Mouse (Mus musculus): ENCODE data around the gene Cald1.

Gene Cald1

GRCm38 (mm10) chr6:34664749-34665148, 66.4 kb downstream of the Cald1 start:
- no peak for DNase-seq (ENCODE audit: low read depth, low spot score)

- no peak for DNase-seq (ENCODE audit: low read depth, low spot score)
These were observed 70.5 kb downstream of the Cald1 start for GRCm38 (mm10) chr6:34668739-34669254.

GRCm38 (mm10) chr6:34671355-34671754, 73.1 kb downstream of the Cald1 start:
- DNase-seq (ENCODE audit: low read depth, low spot score), result no peak

GRCm38 (mm10) chr6:34674416-34674815, 76.1 kb downstream of the Cald1 start:
- DNase-seq (ENCODE audit: low read depth, low spot score), result no peak

- DNase-seq (ENCODE audit: low read depth, low spot score), result no peak
These were observed 76.6 kb downstream of the Cald1 start for GRCm38 (mm10) chr6:34674897-34675296.

GRCm38 (mm10) chr6:34682126-34682525, 83.8 kb downstream of the Cald1 start:
- no peak for DNase-seq (ENCODE audit: low read depth, low spot score)

- DNase-seq (ENCODE audit: low read depth, low spot score), result no peak
These were observed 86.6 kb downstream of the Cald1 start for GRCm38 (mm10) chr6:34684886-34685285.

- no peak for DNase-seq (ENCODE audit: low read depth, low spot score)
These were observed 90.7 kb downstream of the Cald1 start for GRCm38 (mm10) chr6:34688971-34689370.

GRCm38 (mm10) chr6:34691416-34691815, 93.1 kb downstream of the Cald1 start:
- DNase-seq (ENCODE audit: low read depth, low spot score), result no peak

GRCm38 (mm10) chr6:34694096-34694495, 95.8 kb downstream of the Cald1 start:
- DNase-seq (ENCODE audit: low read depth, low spot score), result no peak

- no peak for DNase-seq (ENCODE audit: low read depth, low spot score)
These were observed 105.3 kb downstream of the Cald1 start for GRCm38 (mm10) chr6:34703421-34704120.

- DNase-seq (ENCODE audit: low read depth, low spot score), result no peak
These were observed 109.2 kb downstream of the Cald1 start for GRCm38 (mm10) chr6:34707521-34707920.

GRCm38 (mm10) chr6:34708650-34709265, 110.5 kb downstream of the Cald1 start:
- peak; percentile 16 for DNase-seq (ENCODE audit: low read depth, low spot score)

- DNase-seq (ENCODE audit: low read depth, low spot score), result peak; percentile 71
These were observed 111.0 kb downstream of the Cald1 start for GRCm38 (mm10) chr6:34709289-34709688.

GRCm38 (mm10) chr6:34709946-34710682, 111.8 kb downstream of the Cald1 start:
- peak; percentile 10 for DNase-seq (ENCODE audit: low read depth, low spot score)

- DNase-seq (ENCODE audit: low read depth, low spot score), result no peak
These were observed 112.5 kb downstream of the Cald1 start for GRCm38 (mm10) chr6:34710848-34711247.

GRCm38 (mm10) chr6:34711620-34712019, 113.3 kb downstream of the Cald1 start:
- DNase-seq (ENCODE audit: low read depth, low spot score), result no peak

GRCm38 (mm10) chr6:34713169-34713568, 114.9 kb downstream of the Cald1 start:
- DNase-seq (ENCODE audit: low read depth, low spot score), result no peak

GRCm38 (mm10) chr6:34713777-34714176, 115.5 kb downstream of the Cald1 start:
- no peak for DNase-seq (ENCODE audit: low read depth, low spot score)

- no peak for DNase-seq (ENCODE audit: low read depth, low spot score)
These were observed 116.3 kb downstream of the Cald1 start for GRCm38 (mm10) chr6:34714612-34715011.

GRCm38 (mm10) chr6:34716206-34716887, 118.0 kb downstream of the Cald1 start:
- DNase-seq (ENCODE audit: low read depth, low spot score), result no peak

All from brain, embryonic 18.5 days (tissue).